Comparison of ENCODE assay signal across 19 mouse cellular contexts in the genomic region with DNA sequence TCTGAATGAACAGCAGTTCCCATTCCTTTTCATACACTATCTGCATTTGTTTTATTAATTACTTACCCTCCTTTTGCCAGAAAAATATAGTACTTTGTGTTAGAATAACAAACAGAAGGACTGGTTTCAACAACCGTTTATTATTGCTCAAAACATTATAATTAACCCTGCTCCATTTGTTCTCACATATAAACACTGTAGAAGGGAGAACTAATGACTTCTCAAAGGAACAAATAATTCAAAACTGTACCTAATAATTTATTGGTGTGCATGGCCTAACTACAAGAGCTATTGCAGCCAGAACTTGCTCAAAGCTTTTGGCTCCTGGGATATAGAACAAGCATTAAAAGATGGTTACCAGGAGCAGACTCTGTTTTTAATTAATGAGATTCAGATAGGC.
"Had no signal": no experiment of that assay in that cellular context is flagged by ENCODE, and none has a peak within 500 bp of the region (broad histone marks: within the 10 kb centered on the region; RNA-seq: fewer than 3 reads in every experiment).

No protein-coding gene starts in this region.

- H3K4me3 ChIP-seq: layer of hippocampus, adult 2 months; limb, embryonic 10.5 days; limb, embryonic 13.5 days; liver, embryonic 13.5 days; midbrain, embryonic 13.5 days; myocyte; neural tube, embryonic 13.5 days; stomach, embryonic 15.5 days had no signal

- DNase-seq: kidney, adult 8-10 months; layer of hippocampus, adult 9-11 months; liver; liver, embryonic 13.5 days; lung, embryonic 14.5 days; retina, postnatal 1 day; right cerebral cortex, postnatal 25 days; spleen, adult 18-20 months; thymus, postnatal 25 days had no signal

- ATAC-seq: lung, postnatal 0 days; midbrain, embryonic 13.5 days; midbrain, embryonic 16.5 days had no signal

- H3K27me3 ChIP-seq: limb, embryonic 13.5 days; liver, embryonic 13.5 days; midbrain, embryonic 13.5 days; neural tube, embryonic 13.5 days; stomach, embryonic 15.5 days had no signal

- H3K9ac ChIP-seq: limb, embryonic 13.5 days; liver, embryonic 13.5 days; lung, embryonic 14.5 days; midbrain, embryonic 13.5 days; neural tube, embryonic 13.5 days; stomach, embryonic 15.5 days had no signal

- H3K27ac ChIP-seq: layer of hippocampus, adult 2 months; limb, embryonic 10.5 days; limb, embryonic 13.5 days; liver, embryonic 13.5 days; macrophage; midbrain, embryonic 13.5 days; neural tube, embryonic 13.5 days; stomach, embryonic 15.5 days had no signal

- H3K36me3 ChIP-seq: limb, embryonic 10.5 days; limb, embryonic 13.5 days; liver, embryonic 13.5 days; midbrain, embryonic 13.5 days; neural tube, embryonic 13.5 days; stomach, embryonic 15.5 days had no signal

- H3K4me2 ChIP-seq: limb, embryonic 13.5 days; liver, embryonic 13.5 days; lung, embryonic 14.5 days; midbrain, embryonic 13.5 days; neural tube, embryonic 13.5 days; stomach, embryonic 15.5 days had no signal

- H3K4me1 ChIP-seq: limb, embryonic 10.5 days; limb, embryonic 13.5 days; liver, embryonic 13.5 days; midbrain, embryonic 13.5 days; neural tube, embryonic 13.5 days; stomach, embryonic 15.5 days had no signal

- H3K9me3 ChIP-seq: limb, embryonic 10.5 days; limb, embryonic 13.5 days; liver, embryonic 13.5 days; midbrain, embryonic 13.5 days; neural tube, embryonic 13.5 days; stomach, embryonic 15.5 days had no signal
